Mouse (Mus musculus) left cerebral cortex, adult 11 months (tissue): ENCODE measurements around the gene Lbh.

ENCODE experiments used
- DNase-seq: peaks from one replicate; pipeline ENCODE4 v3.0.0; 2022; ENCODE audit warnings: low spot score

The Lbh gene

GRCm38 (mm10) chr17:72976258-72977231 lies 58.4 kb downstream of the Lbh start:
- no peak for DNase-seq

- no peak for DNase-seq
These were observed 59.5 kb downstream of the Lbh start for GRCm38 (mm10) chr17:72977616-72978015.

- no peak for DNase-seq
These were observed 64.1 kb downstream of the Lbh start for GRCm38 (mm10) chr17:72982156-72982555.

- DNase-seq, result no peak
These were observed 65.4 kb downstream of the Lbh start for GRCm38 (mm10) chr17:72983471-72983870.

- no peak for DNase-seq
These were observed 70.9 kb downstream of the Lbh start for GRCm38 (mm10) chr17:72989025-72989424.
